Mouse (Mus musculus) ZHBTc4 (cell line): Measurements from ENCODE around the gene Hibch.

Experiments
- DNase-seq: peaks from one replicate; pipeline ENCODE4 v3.0.0-alpha.2; 2011; ENCODE audit warnings: low read depth, low spot score

The Hibch gene

GRCm38 (mm10) chr1:52844782-52845665 lies at the start of gene Hibch:
Gene Hibch (plus strand): TSS chr1:52844929.
- peak; percentile 100 for DNase-seq

GRCm38 (mm10) chr1:52795927-52796326 lies 48.8 kb upstream of the Hibch start:
- no peak for DNase-seq

GRCm38 (mm10) chr1:52799056-52799726 lies 45.5 kb upstream of the Hibch start:
- DNase-seq = no peak

GRCm38 (mm10) chr1:52799772-52800171 lies 45.0 kb upstream of the Hibch start:
- no peak for DNase-seq

- no peak for DNase-seq
Observed at GRCm38 (mm10) chr1:52800340-52800740, 44.4 kb upstream of the Hibch start.

- no peak for DNase-seq
Observed at GRCm38 (mm10) chr1:52801651-52802050, 43.1 kb upstream of the Hibch start.

GRCm38 (mm10) chr1:52802406-52802975 lies 42.2 kb upstream of the Hibch start:
- no peak for DNase-seq

- DNase-seq = no peak
Observed at GRCm38 (mm10) chr1:52805041-52805440, 39.7 kb upstream of the Hibch start.

GRCm38 (mm10) chr1:52808456-52808855 lies 36.3 kb upstream of the Hibch start:
- DNase-seq = no peak

- DNase-seq = no peak
Observed at GRCm38 (mm10) chr1:52816232-52816891, 28.4 kb upstream of the Hibch start.

GRCm38 (mm10) chr1:52816910-52817812 lies 27.6 kb upstream of the Hibch start, which contains the start of gene Inpp1:
Gene Inpp1 (minus strand): TSS chr1:52817688.
- peak; percentile 65 for DNase-seq

GRCm38 (mm10) chr1:52817813-52818147 lies 26.9 kb upstream of the Hibch start:
- no peak for DNase-seq

- no peak for DNase-seq
Observed at GRCm38 (mm10) chr1:52839099-52839498, 5.6 kb upstream of the Hibch start.

- no peak for DNase-seq
Observed at GRCm38 (mm10) chr1:52844354-52844753, 375 bp upstream of the Hibch start.

GRCm38 (mm10) chr1:52846556-52846955 lies 1.8 kb downstream of the Hibch start:
- DNase-seq = peak; percentile 44

- no peak for DNase-seq
Observed at GRCm38 (mm10) chr1:52849422-52849821, 4.7 kb downstream of the Hibch start.

GRCm38 (mm10) chr1:52854029-52854428 lies 9.3 kb downstream of the Hibch start:
- peak; percentile 70 for DNase-seq

GRCm38 (mm10) chr1:52855904-52856601 lies 11.3 kb downstream of the Hibch start:
- DNase-seq = no peak

GRCm38 (mm10) chr1:52864220-52864619 lies 19.5 kb downstream of the Hibch start:
- DNase-seq = peak; percentile 38

GRCm38 (mm10) chr1:52866007-52866406 lies 21.3 kb downstream of the Hibch start:
- no peak for DNase-seq
